Mouse (Mus musculus) lung, postnatal 0 days (tissue): Measurements from ENCODE around the gene Adsl. TPM values are rescaled to one million over a fixed set of nuclear protein-coding genes. Genes with fewer than 3 reads are reported as not detected.

Experiments
- ATAC-seq: fragments of 200-750 bp; cut with Nextera tagmentation; 2 replicates; pipeline ENCODE4 v1.8.0; 2017; ENCODE audit warnings: moderate library complexity
- DNase-seq: peaks from one replicate; pipeline ENCODE4 v3.0.0-alpha.2; 2016; ENCODE audit warnings: low spot score
- H3K27ac ChIP-seq: fragments of 300-500 bp; sonication (generic); 2 replicates; pipeline ENCODE4 v1.5.1; 2014; ENCODE audit warnings: antibody characterized with exemption, mild to moderate bottlenecking, low read length, mixed read lengths
- H3K27me3 ChIP-seq: fragments of 300-500 bp; sonication (generic); replicated peaks from 2 replicates; pipeline ENCODE4 v1.6.1; 2014; ENCODE audit warnings: low read length, mixed read lengths; ENCODE audit not compliant: insufficient read depth
- H3K36me3 ChIP-seq: fragments of 300-500 bp; sonication (generic); 2 replicates; pipeline ENCODE4 v1.6.1; 2014; ENCODE audit warnings: low read length, mixed read lengths; ENCODE audit not compliant: insufficient read depth
- H3K4me1 ChIP-seq: fragments of 300-500 bp; sonication (generic); 2 replicates; pipeline ENCODE4 v1.6.1; 2014; ENCODE audit warnings: antibody characterized with exemption, low read depth, low read length, mixed read lengths; ENCODE audit not compliant: insufficient read depth
- H3K4me2 ChIP-seq: fragments of 300-500 bp; sonication (generic); replicated peaks from 2 replicates; pipeline ENCODE4 v1.6.1; 2014; ENCODE audit warnings: low read depth, mild to moderate bottlenecking, low read length, moderate library complexity, mixed read lengths
- H3K4me3 ChIP-seq: fragments of 300-500 bp; sonication (generic); 2 replicates; pipeline ENCODE4 v1.5.1; 2014; ENCODE audit warnings: low read depth, low read length
- H3K9ac ChIP-seq: fragments of 300-500 bp; sonication (generic); replicated peaks from 2 replicates; pipeline ENCODE4 v1.6.1; 2014; ENCODE audit warnings: low read depth, mild to moderate bottlenecking
- H3K9me3 ChIP-seq: fragments of 300-500 bp; sonication (generic); 2 replicates; pipeline ENCODE4 v1.6.1; 2016; ENCODE audit warnings: low read length, mixed read lengths
- CTCF ChIP-seq: IDR thresholded peaks from 2 replicates; pipeline ENCODE4 v1.5.1; 2016; ENCODE audit warnings: antibody characterized with exemption, mild to moderate bottlenecking
- EP300 ChIP-seq: IDR thresholded peaks from 2 replicates; pipeline ENCODE4 v1.6.1; 2016; ENCODE audit warnings: antibody characterized with exemption, mild to moderate bottlenecking, control low read depth
- WGBS: fragments of 180-500 bp; shearing (Covaris S2); extraction: QIAGEN DNeasy Blood & Tissue Kit; methylation state at CpG from one replicate; pipeline ENCODE4 v1.1.7; 2014; 5-methylcytosine and 5-hydroxymethylcytosine counted together
- polyA plus RNA-seq: library from polyadenylated mRNA; unstranded; fragments of >200 nt; fragmentation: Nextera tagmentation; extraction: Ambion mirVana; gene quantifications from 2 replicates; pipeline ENCODE4 v1.2.1, GENCODE M21; 2015

The Adsl gene
- polyA plus RNA-seq, 1 experiment from 2014 or later, result 51.9 TPM

DNA sequence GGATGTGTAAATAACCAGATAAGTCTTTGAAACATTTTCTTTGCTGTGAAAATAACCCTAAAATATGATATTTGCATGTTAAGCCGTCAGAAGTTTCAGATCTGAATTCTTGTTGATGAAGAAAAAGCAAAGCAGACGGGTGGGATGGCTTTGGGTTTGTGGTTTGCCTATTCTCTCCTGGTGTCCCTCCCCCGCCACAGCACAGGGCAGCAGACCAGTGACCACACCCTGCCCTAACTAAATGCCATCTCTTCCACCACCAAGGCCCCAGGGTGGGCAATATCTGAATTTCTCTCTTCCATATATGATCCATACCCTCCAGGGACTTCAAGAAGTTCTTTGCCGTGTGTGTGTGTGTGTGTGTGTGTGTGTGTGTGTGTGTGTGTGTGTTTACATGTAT lies 9.7 kb upstream of the Adsl start:
- no peaks in the 10 kb centered on the region for H3K27me3 ChIP-seq
- no peak overlapping the region for H3K9ac ChIP-seq
- TF ChIP-seq CTCF (no peak), EP300 (no peak)
- WGBS, result 75% methylated on average over 4 of the region's 4 CpGs
- no peaks in the 10 kb centered on the region for H3K36me3 ChIP-seq
- no peak overlapping the region for H3K27ac ChIP-seq
- ATAC-seq (no peak), DNase-seq (no peak)
- H3K4me1 ChIP-seq, result no peaks in the 10 kb centered on the region
- H3K4me2 ChIP-seq, result no peak overlapping the region
- H3K9me3 ChIP-seq, result no peaks in the 10 kb centered on the region
- H3K4me3 ChIP-seq, result no peak overlapping the region

- TF ChIP-seq EP300 (no peak), CTCF (no peak)
- no peak for ATAC-seq
- Histone ChIP-seq H3K9me3 (no peaks in the 10 kb centered on the region), H3K27ac (no peak overlapping the region), H3K4me3 (no peak overlapping the region), H3K9ac (no peak overlapping the region), H3K4me2 (no peak overlapping the region), H3K4me1 (no peaks in the 10 kb centered on the region), H3K36me3 (no peaks in the 10 kb centered on the region), H3K27me3 (no peaks in the 10 kb centered on the region)
- 87% methylated on average over 5 of the region's 5 CpGs for WGBS
- DNase-seq, result no peak
Observed at GRCm38 (mm10) chr15:80939401-80939800, 8.9 kb upstream of the Adsl start.

GRCm38 (mm10) chr15:80941468-80942040 lies 6.7 kb upstream of the Adsl start:
- Histone ChIP-seq H3K4me3 (no peak overlapping the region), H3K27ac (no peak overlapping the region), H3K4me1 (no peaks in the 10 kb centered on the region), H3K27me3 (no peaks in the 10 kb centered on the region), H3K36me3 (no peaks in the 10 kb centered on the region), H3K9me3 (no peaks in the 10 kb centered on the region), H3K9ac (no peak overlapping the region), H3K4me2 (no peak overlapping the region)
- TF ChIP-seq CTCF (0 out of 2 replicates have a peak, but pooled peaks have one; percentile 2), EP300 (no peak)
- no peak for DNase-seq
- 80% methylated on average over 6 of the region's 6 CpGs for WGBS
- ATAC-seq, result no peak

GRCm38 (mm10) chr15:80945851-80946250 lies 2.4 kb upstream of the Adsl start:
- Histone ChIP-seq H3K9ac (no peak overlapping the region), H3K36me3 (no peaks in the 10 kb centered on the region), H3K4me1 (peaks cover 8% of the 10 kb centered on the region; the same call in 1 of the 2 replicates), H3K27ac (no peak overlapping the region), H3K27me3 (no peaks in the 10 kb centered on the region), H3K4me3 (no peak overlapping the region), H3K9me3 (no peaks in the 10 kb centered on the region), H3K4me2 (no peak overlapping the region)
- 55% methylated on average over 3 of the region's 3 CpGs for WGBS
- no peak for ATAC-seq
- TF ChIP-seq EP300 (no peak), CTCF (peak; percentile 72)
- DNase-seq, result peak; percentile 81

DNA sequence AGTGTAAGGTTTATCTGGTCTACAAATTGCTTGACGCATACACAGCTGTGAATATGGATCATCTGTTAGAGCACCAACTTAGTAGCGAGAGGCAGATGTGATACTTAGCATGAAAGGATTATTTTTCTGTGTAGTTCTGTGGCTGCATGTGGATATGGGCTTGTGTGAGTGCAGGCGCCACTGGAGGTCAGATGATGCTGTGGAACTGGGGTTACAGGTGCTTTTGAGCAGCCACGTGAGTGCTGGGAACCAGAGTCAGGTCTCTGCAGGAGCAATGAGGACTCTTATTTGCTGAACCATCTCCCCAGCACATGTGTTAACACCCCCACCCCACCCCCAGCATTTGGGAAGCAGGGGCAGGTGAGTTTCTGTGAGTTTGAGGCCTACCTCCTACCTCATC lies 1.1 kb downstream of the Adsl start:
- H3K27ac ChIP-seq, result no peak overlapping the region
- H3K4me3 ChIP-seq, result peak overlapping the region; percentile 80
- WGBS, result 31% methylated on average over 4 of the region's 4 CpGs
- H3K9me3 ChIP-seq, result no peaks in the 10 kb centered on the region
- peaks cover 1% of the 10 kb centered on the region; the same call in 1 of the 2 replicates for H3K36me3 ChIP-seq
- H3K4me2 ChIP-seq, result peak overlapping the region; percentile 74; the same call in 1 of the 2 replicates
- DNase-seq, result no peak
- H3K9ac ChIP-seq, result no peak overlapping the region
- no peaks in the 10 kb centered on the region for H3K27me3 ChIP-seq
- no peak for ATAC-seq
- H3K4me1 ChIP-seq, result peaks cover 8% of the 10 kb centered on the region; the same call in 1 of the 2 replicates
- TF ChIP-seq EP300, result no peak
- no peak for TF ChIP-seq CTCF

GRCm38 (mm10) chr15:80950055-80950454 lies 1.8 kb downstream of the Adsl start:
- no peak overlapping the region for H3K4me2 ChIP-seq
- no peak for DNase-seq
- H3K9ac ChIP-seq, result no peak overlapping the region
- peaks cover 5% of the 10 kb centered on the region for H3K36me3 ChIP-seq
- no peaks in the 10 kb centered on the region for H3K27me3 ChIP-seq
- TF ChIP-seq EP300 (no peak), CTCF (no peak)
- WGBS, result 75% methylated on average over 7 of the region's 7 CpGs
- ATAC-seq, result no peak
- no peaks in the 10 kb centered on the region for H3K9me3 ChIP-seq
- no peak overlapping the region for H3K27ac ChIP-seq
- peaks cover 8% of the 10 kb centered on the region; the same call in 1 of the 2 replicates for H3K4me1 ChIP-seq
- no peak overlapping the region for H3K4me3 ChIP-seq
